Comparison of ENCODE assay signal across 28 mouse cellular contexts in the genomic region with DNA sequence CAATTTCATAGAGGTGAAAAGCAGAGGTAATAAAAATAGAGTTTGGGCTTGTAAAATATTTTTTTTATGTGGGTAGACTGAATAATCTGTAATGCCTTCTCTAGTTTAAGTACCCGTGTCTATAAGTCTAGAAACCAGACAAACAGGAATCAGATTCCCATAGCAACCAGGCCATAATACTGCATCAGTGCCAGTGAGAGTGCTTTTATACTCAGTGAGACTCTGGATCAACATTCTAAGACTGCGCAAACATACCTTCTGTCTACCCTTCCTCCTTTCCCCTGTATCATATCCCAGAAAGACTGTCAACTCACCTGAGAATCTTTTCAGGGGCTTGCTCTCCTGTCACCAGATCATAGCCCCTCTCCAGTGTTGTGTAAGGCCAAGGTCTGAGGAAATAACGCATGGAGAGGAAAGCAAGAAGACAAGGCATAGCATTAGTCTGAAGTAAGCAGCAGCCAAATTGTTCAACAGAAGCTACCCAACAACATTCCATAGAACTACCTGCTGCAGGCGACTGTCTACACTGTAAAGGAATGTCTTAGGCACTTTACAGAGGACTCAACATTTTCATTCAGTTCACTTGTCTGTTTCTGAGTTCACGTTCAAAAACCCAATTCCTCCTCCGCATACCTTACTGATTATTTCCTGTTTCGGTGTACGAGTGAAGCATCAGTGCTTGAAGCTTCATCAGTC.
A peak's percentile ranks its signal among the peaks of the same experiment; 100 is the strongest.
DNase-seq lines count a peak whose midpoint lies in the region; ATAC-seq and TF ChIP-seq lines count a peak whose summit lies in the region.
"Had no signal": no experiment of that assay in that cellular context is flagged by ENCODE, and none has a peak within 500 bp of the region (broad histone marks: within the 10 kb centered on the region; RNA-seq: fewer than 3 reads in every experiment).

No protein-coding gene starts in this region.

- H3K36me3 ChIP-seq in kidney, embryonic 16.5 days (ENCODE audit: insufficient read depth, low read length): no peaks in the 10 kb centered on the region
- H3K36me3 ChIP-seq in lung, embryonic 16.5 days (ENCODE audit: control insufficient read depth, insufficient read depth, low read length): no peaks in the 10 kb centered on the region
- no peaks in the 10 kb centered on the region for H3K36me3 ChIP-seq in embryonic facial prominence, embryonic 13.5 days
- no peaks in the 10 kb centered on the region for H3K36me3 ChIP-seq in limb, embryonic 14.5 days (ENCODE audit: control insufficient read depth, insufficient read depth, low read length)
- H3K36me3 ChIP-seq in hindbrain, embryonic 10.5 days: no peaks in the 10 kb centered on the region
- H3K36me3 ChIP-seq: embryonic facial prominence, embryonic 15.5 days; forebrain, embryonic 12.5 days; heart, embryonic 10.5 days; hindbrain, embryonic 13.5 days; liver, embryonic 12.5 days; midbrain, embryonic 15.5 days had no signal

- no peak for TF ChIP-seq POLR2A in limb, embryonic 14.5 days (IDR thresholded peaks at IDR 0.05; ENCODE audit: borderline replicate concordance, extremely low read depth, insufficient read depth, insufficient read length)

- H3K4me2 ChIP-seq in kidney, embryonic 16.5 days (replicated peaks; ENCODE audit: low read depth, low read length): no peak overlapping the region
- 0 out of 2 replicates have a peak overlapping the region, but pooled peaks have one; percentile 1 for H3K4me2 ChIP-seq in lung, embryonic 16.5 days (ENCODE audit: low read depth, low read length)
- no peak overlapping the region for H3K4me2 ChIP-seq in embryonic facial prominence, embryonic 13.5 days
- no peak overlapping the region for H3K4me2 ChIP-seq in limb, embryonic 14.5 days (replicated peaks; ENCODE audit: low read depth, low read length, severe bottlenecking)
- H3K4me2 ChIP-seq: embryonic facial prominence, embryonic 15.5 days; forebrain, embryonic 12.5 days; hindbrain, embryonic 13.5 days; liver, embryonic 12.5 days; midbrain, embryonic 15.5 days had no signal

- H3K4me3 ChIP-seq in kidney, embryonic 16.5 days (ENCODE audit: low read length): no peak overlapping the region
- no peak overlapping the region for H3K4me3 ChIP-seq in lung, embryonic 16.5 days (ENCODE audit: low read length)
- H3K4me3 ChIP-seq in embryonic facial prominence, embryonic 13.5 days: no peak overlapping the region
- no peak overlapping the region for H3K4me3 ChIP-seq in limb, embryonic 14.5 days (replicated peaks; ENCODE audit: low read length)
- H3K4me3 ChIP-seq in hindbrain, embryonic 10.5 days: no peak overlapping the region
- H3K4me3 ChIP-seq: embryonic facial prominence, embryonic 15.5 days; forebrain, embryonic 12.5 days; heart, embryonic 10.5 days; hindbrain, embryonic 13.5 days; liver, embryonic 12.5 days; midbrain, embryonic 15.5 days had no signal

- peaks cover 7% of the 10 kb centered on the region; the same call in 1 of the 2 replicates for H3K4me1 ChIP-seq in kidney, embryonic 16.5 days (ENCODE audit: insufficient read depth, low read length)
- no peaks in the 10 kb centered on the region; the same call in 1 of the 2 replicates for H3K4me1 ChIP-seq in lung, embryonic 16.5 days (replicated peaks; ENCODE audit: control insufficient read depth, insufficient read depth, low read length)
- no peaks in the 10 kb centered on the region for H3K4me1 ChIP-seq in embryonic facial prominence, embryonic 13.5 days
- H3K4me1 ChIP-seq in limb, embryonic 14.5 days (ENCODE audit: control insufficient read depth, insufficient read depth, low read length): peaks cover 10% of the 10 kb centered on the region
- H3K4me1 ChIP-seq in hindbrain, embryonic 10.5 days (replicated peaks): peaks cover 6% of the 10 kb centered on the region; the same call in 1 of the 2 replicates
- H3K4me1 ChIP-seq: embryonic facial prominence, embryonic 15.5 days; heart, embryonic 10.5 days; liver, embryonic 12.5 days had no signal

- no peaks in the 10 kb centered on the region for H3K9me3 ChIP-seq in kidney, embryonic 16.5 days (ENCODE audit: low read length)
- no peaks in the 10 kb centered on the region for H3K9me3 ChIP-seq in lung, embryonic 16.5 days (ENCODE audit: control insufficient read depth, low read length)
- H3K9me3 ChIP-seq in embryonic facial prominence, embryonic 13.5 days: no peaks in the 10 kb centered on the region
- H3K9me3 ChIP-seq in limb, embryonic 14.5 days (ENCODE audit: control insufficient read depth, low read length): no peaks in the 10 kb centered on the region
- no peaks in the 10 kb centered on the region for H3K9me3 ChIP-seq in hindbrain, embryonic 10.5 days
- H3K9me3 ChIP-seq: embryonic facial prominence, embryonic 15.5 days; forebrain, embryonic 12.5 days; heart, embryonic 10.5 days; hindbrain, embryonic 13.5 days; liver, embryonic 12.5 days; midbrain, embryonic 15.5 days had no signal

- H3K27ac ChIP-seq in kidney, embryonic 16.5 days (ENCODE audit: low read length): 0 out of 2 replicates have a peak overlapping the region, but pooled peaks have one; percentile 25
- H3K27ac ChIP-seq in lung, embryonic 16.5 days (ENCODE audit: low read length): peak overlapping the region; percentile 59
- H3K27ac ChIP-seq in embryonic facial prominence, embryonic 13.5 days: no peak overlapping the region
- H3K27ac ChIP-seq in limb, embryonic 14.5 days (replicated peaks; ENCODE audit: low read depth, low read length): 0 out of 2 replicates have a peak overlapping the region, but pooled peaks have one; percentile 20
- H3K27ac ChIP-seq in hindbrain, embryonic 10.5 days: no peak overlapping the region
- H3K27ac ChIP-seq: embryonic facial prominence, embryonic 15.5 days; forebrain, embryonic 12.5 days; heart, embryonic 10.5 days; hindbrain, embryonic 13.5 days; liver, embryonic 12.5 days; midbrain, embryonic 15.5 days had no signal

- WGBS in kidney, embryonic 16.5 days: 53% methylated on average over 8 of the region's 8 CpGs
- 51% methylated on average over 8 of the region's 8 CpGs for WGBS in lung, embryonic 16.5 days
- 66% methylated on average over 8 of the region's 8 CpGs for WGBS in embryonic facial prominence, embryonic 13.5 days
- 56% methylated on average over 8 of the region's 8 CpGs for WGBS in limb, embryonic 14.5 days
- 88% methylated on average over 8 of the region's 8 CpGs for WGBS in hindbrain, embryonic 10.5 days

- no peak for ATAC-seq in kidney, embryonic 16.5 days (ENCODE audit: low FRiP score, low TSS enrichment)
- peak; percentile 84 for ATAC-seq in lung, embryonic 16.5 days (ENCODE audit: low read depth)
- ATAC-seq in embryonic facial prominence, embryonic 13.5 days (ENCODE audit: insufficient number of reproducible peaks, insufficient read depth, low FRiP score, low TSS enrichment, low read depth): peak; percentile 85
- ATAC-seq in limb, embryonic 14.5 days (ENCODE audit: low FRiP score, low read depth): peak; percentile 44
- ATAC-seq: intestine, embryonic 16.5 days; liver, embryonic 12.5 days; liver, postnatal 0 days; midbrain, embryonic 15.5 days; Patski had no signal

- DNase-seq in kidney, adult 8-10 months: no peak
- no peak for DNase-seq in lung, postnatal 4 days
- DNase-seq in limb, embryonic 14.5 days (ENCODE audit: low spot score): peak; percentile 66
- no peak for DNase-seq in embryo, embryonic 10 days (ENCODE audit: low spot score)
- DNase-seq in hindbrain, embryonic 10.5 days (ENCODE audit: low spot score): no peak
- DNase-seq: adrenal gland, postnatal 10 days; cerebellum, adult 8-10 months; cerebellum, postnatal 25 days; gastrocnemius, postnatal 14 days; heart, adult 11 months; heart, postnatal 36 days; kidney, adult 9 months; layer of hippocampus, postnatal 36 days; left cerebral cortex, postnatal 4 days; liver, postnatal 0 days; right cerebral cortex, postnatal 4 days; thymus, postnatal 25 days had no signal

- no peaks in the 10 kb centered on the region for H3K27me3 ChIP-seq in kidney, embryonic 16.5 days (ENCODE audit: insufficient read depth, low read length)
- no peaks in the 10 kb centered on the region for H3K27me3 ChIP-seq in lung, embryonic 16.5 days (ENCODE audit: control insufficient read depth, insufficient read depth, low read depth, low read length)
- no peaks in the 10 kb centered on the region for H3K27me3 ChIP-seq in embryonic facial prominence, embryonic 13.5 days
- no peaks in the 10 kb centered on the region for H3K27me3 ChIP-seq in limb, embryonic 14.5 days (ENCODE audit: control insufficient read depth, insufficient read depth, low read length)
- no peaks in the 10 kb centered on the region for H3K27me3 ChIP-seq in hindbrain, embryonic 10.5 days (ENCODE audit: insufficient read depth, poor library complexity, severe bottlenecking)
- H3K27me3 ChIP-seq: embryonic facial prominence, embryonic 15.5 days; forebrain, embryonic 12.5 days; hindbrain, embryonic 13.5 days; liver, embryonic 12.5 days; midbrain, embryonic 15.5 days had no signal

- H3K9ac ChIP-seq in kidney, embryonic 16.5 days (replicated peaks; ENCODE audit: low read length): no peak overlapping the region
- H3K9ac ChIP-seq in lung, embryonic 16.5 days (ENCODE audit: low read length): no peak overlapping the region
- H3K9ac ChIP-seq in embryonic facial prominence, embryonic 13.5 days: no peak overlapping the region
- no peak overlapping the region for H3K9ac ChIP-seq in limb, embryonic 14.5 days (ENCODE audit: low read depth, low read length, severe bottlenecking)
- H3K9ac ChIP-seq: embryonic facial prominence, embryonic 15.5 days; forebrain, embryonic 12.5 days; hindbrain, embryonic 13.5 days; liver, embryonic 12.5 days; liver, postnatal 0 days; midbrain, embryonic 15.5 days had no signal

Comparison
In these comparisons a context has a peak if more than half of its experiments do, and no peak if none do; other contexts are left out.
1. H3K27ac ChIP-seq: peak in kidney, embryonic 16.5 days (single experiment), lung, embryonic 16.5 days (single experiment) and limb, embryonic 14.5 days (single experiment); none in embryonic facial prominence, embryonic 13.5 days (single experiment) and hindbrain, embryonic 10.5 days (single experiment).